Mouse (Mus musculus): Measurements from ENCODE around the gene Prkab1. TPM values are rescaled to one million over a fixed set of nuclear protein-coding genes. Genes with fewer than 3 reads are reported as not detected.

The Prkab1 gene
- polyA plus RNA-seq, 1 experiment from 2014 or later: 79.0 TPM

DNA sequence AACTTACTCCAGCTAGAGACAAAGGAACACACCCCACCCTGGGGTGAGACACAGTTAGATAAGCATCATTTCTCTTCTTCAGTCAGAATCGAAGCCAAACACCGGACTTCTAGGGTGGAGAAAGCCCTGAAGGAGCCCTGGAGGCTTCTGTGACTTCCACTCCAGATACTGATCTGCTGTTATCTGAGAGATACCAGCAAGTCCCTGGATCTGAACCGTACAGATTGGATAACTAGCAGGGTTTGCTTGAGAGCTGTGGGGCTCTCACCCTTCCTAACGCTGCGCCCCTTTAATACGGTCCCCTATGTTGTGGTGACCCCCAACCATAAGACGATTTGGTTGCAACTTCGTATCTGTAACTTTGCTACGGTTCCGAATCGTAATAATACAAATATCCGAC is 2.2 kb downstream of the Prkab1 start:
- H3K27ac ChIP-seq: 0 out of 2 replicates have a peak overlapping the region, but pooled peaks have one; percentile 94
- no peak for TF ChIP-seq CTCF (IDR thresholded peaks at IDR 0.05; ENCODE audit: low read depth)
- H3K36me3 ChIP-seq (ENCODE audit: insufficient read depth, low read length): peaks cover 38% of the 10 kb centered on the region
- H3K27me3 ChIP-seq (ENCODE audit: insufficient read depth, low read length): no peaks in the 10 kb centered on the region
- no peak for ATAC-seq (replicated peaks; ENCODE audit: low FRiP score, low read depth)
- H3K9me3 ChIP-seq (replicated peaks; ENCODE audit: low read length): no peaks in the 10 kb centered on the region
- WGBS: 88% methylated on average over 12 of the region's 12 CpGs
- 0 out of 2 replicates have a peak overlapping the region, but pooled peaks have one; percentile 5 for H3K9ac ChIP-seq (ENCODE audit: low read depth, low read length)
- peak overlapping the region; percentile 89; the same call in 1 of the 2 replicates for H3K4me2 ChIP-seq (ENCODE audit: low read length)
- no peak for DNase-seq (ENCODE audit: low spot score)
- peaks cover 18% of the 10 kb centered on the region; the same call in 1 of the 2 replicates for H3K4me1 ChIP-seq (replicated peaks; ENCODE audit: insufficient read depth, low read length)
- H3K4me3 ChIP-seq (replicated peaks; ENCODE audit: low read depth, low read length): 0 out of 2 replicates have a peak overlapping the region, but pooled peaks have one; percentile 72

DNA sequence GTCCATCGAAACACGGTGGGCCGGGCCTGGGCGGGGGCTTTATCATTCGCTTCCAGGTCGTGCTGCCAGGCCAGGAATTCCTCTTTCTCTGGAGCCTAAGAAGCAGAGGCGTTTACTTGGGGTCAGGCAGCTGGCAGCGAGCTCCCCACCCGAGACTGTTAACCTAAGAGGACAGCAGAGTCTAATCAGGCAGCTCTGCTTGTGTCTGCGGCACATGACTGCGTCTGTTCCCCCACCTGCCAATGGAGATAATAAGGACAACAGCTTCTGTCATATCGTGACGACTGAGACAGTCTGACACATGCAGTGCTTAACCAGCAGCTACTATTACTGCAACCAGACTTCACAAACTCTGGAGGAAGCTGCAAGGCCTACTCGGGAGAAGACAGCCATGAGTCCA is 2.8 kb downstream of the Prkab1 start:
- Histone ChIP-seq H3K27me3 (ENCODE audit: insufficient read depth, low read length) (no peaks in the 10 kb centered on the region), H3K27ac (no peak overlapping the region), H3K4me3 (replicated peaks; ENCODE audit: low read depth, low read length) (no peak overlapping the region), H3K9ac (ENCODE audit: low read depth, low read length) (no peak overlapping the region), H3K4me1 (replicated peaks; ENCODE audit: insufficient read depth, low read length) (peaks cover 18% of the 10 kb centered on the region; the same call in 1 of the 2 replicates), H3K9me3 (replicated peaks; ENCODE audit: low read length) (no peaks in the 10 kb centered on the region), H3K4me2 (ENCODE audit: low read length) (0 out of 2 replicates have a peak overlapping the region, but pooled peaks have one; percentile 89), H3K36me3 (ENCODE audit: insufficient read depth, low read length) (peaks cover 44% of the 10 kb centered on the region)
- no peak for ATAC-seq (replicated peaks; ENCODE audit: low FRiP score, low read depth)
- no peak for DNase-seq (ENCODE audit: low spot score)
- TF ChIP-seq CTCF (IDR thresholded peaks at IDR 0.05; ENCODE audit: low read depth): no peak
- 89% methylated on average over 14 of the region's 14 CpGs for WGBS

DNA sequence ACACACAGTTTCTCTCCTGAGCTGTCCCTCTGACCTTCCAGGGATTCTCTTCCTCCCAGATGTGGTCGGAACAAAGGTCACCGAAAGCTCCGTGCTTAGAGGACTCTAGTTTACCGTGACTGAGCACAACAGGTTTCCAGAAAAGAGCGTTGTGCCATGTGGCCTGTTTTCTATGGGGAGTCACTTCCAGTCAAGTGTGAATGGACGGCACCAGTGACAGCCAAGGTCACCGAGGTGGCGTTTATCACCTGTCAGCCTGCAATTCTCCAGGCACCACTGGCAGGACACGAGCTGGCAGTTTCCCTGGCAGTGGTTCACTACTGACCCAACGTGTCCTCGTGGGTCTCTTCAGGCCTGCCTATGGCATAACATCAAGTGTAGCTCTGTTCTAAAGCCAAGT is 4.9 kb downstream of the Prkab1 start:
- H3K4me3 ChIP-seq (replicated peaks; ENCODE audit: low read depth, low read length): no peak overlapping the region
- no peak for DNase-seq (ENCODE audit: low spot score)
- 30% methylated on average over 11 of the region's 11 CpGs for WGBS
- H3K4me1 ChIP-seq (replicated peaks; ENCODE audit: insufficient read depth, low read length): peaks cover 18% of the 10 kb centered on the region; the same call in 1 of the 2 replicates
- H3K9ac ChIP-seq (ENCODE audit: low read depth, low read length): no peak overlapping the region
- ATAC-seq (replicated peaks; ENCODE audit: low FRiP score, low read depth): 0 out of 2 replicates have a peak, but pooled peaks have one; percentile 19
- no peak for TF ChIP-seq CTCF (IDR thresholded peaks at IDR 0.05; ENCODE audit: low read depth)
- H3K9me3 ChIP-seq (replicated peaks; ENCODE audit: low read length): no peaks in the 10 kb centered on the region
- H3K4me2 ChIP-seq (ENCODE audit: low read length): no peak overlapping the region
- peaks cover 64% of the 10 kb centered on the region for H3K36me3 ChIP-seq (ENCODE audit: insufficient read depth, low read length)
- H3K27ac ChIP-seq: peak overlapping the region; percentile 68
- no peaks in the 10 kb centered on the region for H3K27me3 ChIP-seq (ENCODE audit: insufficient read depth, low read length)

DNA sequence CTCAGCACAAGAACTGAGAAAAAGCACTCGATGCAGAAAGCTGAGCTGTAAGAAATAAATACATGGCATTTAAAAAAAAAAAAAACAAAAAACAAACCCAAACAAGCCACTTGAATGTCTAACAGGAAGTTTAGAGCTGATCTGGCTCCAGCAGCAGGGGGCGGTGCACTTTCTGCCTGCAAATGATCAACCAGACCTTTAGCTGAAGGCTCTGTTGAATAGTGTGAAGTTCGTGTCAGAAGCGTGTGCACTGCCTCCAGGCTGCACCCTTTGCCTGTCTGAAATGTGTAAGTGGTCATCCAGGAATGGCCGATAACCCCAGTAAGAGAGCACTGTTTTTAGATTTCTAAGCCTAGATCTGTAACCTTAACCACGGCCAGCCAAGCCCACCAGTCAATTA is 5.5 kb downstream of the Prkab1 start:
- 44% methylated on average over 6 of the region's 6 CpGs for WGBS
- H3K27me3 ChIP-seq (ENCODE audit: insufficient read depth, low read length): no peaks in the 10 kb centered on the region
- peak; percentile 61 for ATAC-seq (replicated peaks; ENCODE audit: low FRiP score, low read depth)

DNA sequence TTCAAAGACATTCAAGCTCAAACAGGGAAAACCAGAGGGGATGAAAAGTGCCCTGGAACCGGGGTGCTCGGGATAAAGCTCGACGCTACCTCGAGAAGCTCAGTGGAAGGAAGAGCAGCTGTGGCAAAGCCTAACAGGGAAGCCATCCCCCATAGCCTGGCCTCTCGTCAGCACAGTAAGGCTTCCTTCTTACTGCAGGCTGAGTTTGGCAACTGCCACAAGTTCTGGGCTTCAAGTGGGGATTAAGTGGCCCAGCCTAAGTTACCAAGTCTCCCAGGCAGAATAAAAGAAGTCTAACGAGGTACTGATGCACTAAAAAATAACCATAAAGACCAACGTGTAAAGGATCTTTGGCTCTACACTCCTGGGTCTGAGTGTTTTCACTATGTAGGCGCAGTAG is 6.1 kb downstream of the Prkab1 start:
- no peak for ATAC-seq (replicated peaks; ENCODE audit: low FRiP score, low read depth)
- Histone ChIP-seq H3K9me3 (replicated peaks; ENCODE audit: low read length) (no peaks in the 10 kb centered on the region), H3K36me3 (ENCODE audit: insufficient read depth, low read length) (peaks cover 72% of the 10 kb centered on the region), H3K4me1 (replicated peaks; ENCODE audit: insufficient read depth, low read length) (peaks cover 16% of the 10 kb centered on the region; the same call in 1 of the 2 replicates), H3K27me3 (ENCODE audit: insufficient read depth, low read length) (no peaks in the 10 kb centered on the region), H3K4me3 (replicated peaks; ENCODE audit: low read depth, low read length) (no peak overlapping the region), H3K9ac (ENCODE audit: low read depth, low read length) (no peak overlapping the region), H3K4me2 (ENCODE audit: low read length) (no peak overlapping the region), H3K27ac (peak overlapping the region; percentile 47; the same call in 1 of the 2 replicates)
- no peak for TF ChIP-seq CTCF (IDR thresholded peaks at IDR 0.05; ENCODE audit: low read depth)
- DNase-seq (ENCODE audit: low spot score): no peak
- WGBS: 91% methylated on average over 9 of the region's 9 CpGs

More for the DNA sequence above, 5.5 kb downstream of the Prkab1 start:
- peak; percentile 48 for DNase-seq (ENCODE audit: low spot score)
- Histone ChIP-seq H3K9ac (ENCODE audit: low read depth, low read length) (no peak overlapping the region), H3K4me3 (replicated peaks; ENCODE audit: low read depth, low read length) (no peak overlapping the region), H3K9me3 (replicated peaks; ENCODE audit: low read length) (no peaks in the 10 kb centered on the region), H3K4me1 (replicated peaks; ENCODE audit: insufficient read depth, low read length) (peaks cover 18% of the 10 kb centered on the region; the same call in 1 of the 2 replicates), H3K27ac (peak overlapping the region; percentile 68), H3K4me2 (ENCODE audit: low read length) (no peak overlapping the region), H3K36me3 (ENCODE audit: insufficient read depth, low read length) (peaks cover 70% of the 10 kb centered on the region)
- peak; percentile 67 for TF ChIP-seq CTCF (IDR thresholded peaks at IDR 0.05; ENCODE audit: low read depth)

DNA sequence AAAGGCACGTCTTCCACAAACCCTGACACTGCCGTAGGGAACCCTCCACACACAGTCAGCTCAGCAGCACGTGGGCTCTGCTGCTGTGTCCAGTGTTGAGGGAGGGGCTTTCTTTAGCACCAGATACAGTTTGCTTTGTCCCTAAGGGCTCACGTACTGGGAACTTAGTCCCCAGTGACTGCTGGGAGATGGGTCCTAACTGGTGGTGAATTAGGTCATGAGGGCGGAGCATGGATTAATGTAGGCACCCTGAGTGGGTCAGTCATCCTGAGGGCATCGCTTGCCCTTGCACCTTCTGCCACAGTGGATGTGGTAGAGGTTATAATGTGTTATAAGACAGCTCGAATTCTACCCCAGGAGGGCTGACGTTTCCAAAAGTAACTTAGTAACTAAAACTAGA is 6.9 kb downstream of the Prkab1 start:
- Histone ChIP-seq H3K4me2 (ENCODE audit: low read length) (no peak overlapping the region), H3K27me3 (ENCODE audit: insufficient read depth, low read length) (no peaks in the 10 kb centered on the region), H3K9me3 (replicated peaks; ENCODE audit: low read length) (no peaks in the 10 kb centered on the region), H3K4me1 (replicated peaks; ENCODE audit: insufficient read depth, low read length) (peaks cover 8% of the 10 kb centered on the region; the same call in 1 of the 2 replicates), H3K4me3 (replicated peaks; ENCODE audit: low read depth, low read length) (no peak overlapping the region), H3K27ac (no peak overlapping the region), H3K9ac (ENCODE audit: low read depth, low read length) (no peak overlapping the region), H3K36me3 (ENCODE audit: insufficient read depth, low read length) (peaks cover 72% of the 10 kb centered on the region)
- TF ChIP-seq CTCF (IDR thresholded peaks at IDR 0.05; ENCODE audit: low read depth): no peak
- ATAC-seq (replicated peaks; ENCODE audit: low FRiP score, low read depth): no peak
- DNase-seq (ENCODE audit: low spot score): no peak
- 89% methylated on average over 8 of the region's 8 CpGs for WGBS

Data from kidney, postnatal 0 days (tissue).